Mouse (Mus musculus) olfactory bulb, adult 2 months (tissue): Measurements from ENCODE around the gene Cflar. TPM values are rescaled to one million over a fixed set of nuclear protein-coding genes. Genes with fewer than 3 reads are reported as not detected.
"Not testable (repeated sequence)": the region's sequence is repeated elsewhere in the genome, so short reads cannot be mapped to it uniquely, and the experiment has no call there.

ENCODE experiments used
- H3K27ac ChIP-seq: fragments of 200-500 bp; 2 replicates; pipeline ENCODE4 v1.5.1; 2012; ENCODE audit warnings: low read depth, low read length; ENCODE audit not compliant: insufficient read depth
- H3K4me1 ChIP-seq: fragments of 200-500 bp; 2 replicates; pipeline ENCODE4 v1.6.1; 2012; ENCODE audit warnings: low read length; ENCODE audit not compliant: control insufficient read depth, insufficient read depth
- H3K4me3 ChIP-seq: fragments of 200-500 bp; 2 replicates; pipeline ENCODE4 v1.5.1; 2012; ENCODE audit warnings: mild to moderate bottlenecking, low read depth, low read length, moderate library complexity; ENCODE audit not compliant: insufficient read depth
- CTCF ChIP-seq: fragments of 200-500 bp; IDR thresholded peaks from 2 replicates; pipeline ENCODE4 v1.5.1; 2012; ENCODE audit warnings: low read depth, mild to moderate bottlenecking, low read length, moderate library complexity; ENCODE audit not compliant: insufficient read depth
- POLR2A ChIP-seq: fragments of 200-500 bp; IDR thresholded peaks from 2 replicates; pipeline ENCODE4 v1.6.1; 2012; ENCODE audit warnings: mild to moderate bottlenecking, low read depth, low read length, moderate library complexity; ENCODE audit not compliant: insufficient read depth
- WGBS: fragments of 180-500 bp; shearing (Covaris S2); methylation state at CpG from one replicate; pipeline ENCODE4 v1.1.7; 2018; 5-methylcytosine and 5-hydroxymethylcytosine counted together
- polyA plus RNA-seq: library from polyadenylated mRNA; stranded (reverse); fragments of >200 nt; gene quantifications from 2 replicates; pipeline ENCODE4 v1.2.4, GENCODE M21; 2012; ENCODE audit warnings: low replicate concordance; ENCODE audit not compliant: missing spikeins, insufficient read depth, insufficient read length

Cflar gene
- polyA plus RNA-seq, 1 experiment: not detected

- TF ChIP-seq CTCF (no peak), POLR2A (no peak)
- 77% methylated on average over 6 of the region's 6 CpGs for WGBS
- no peak overlapping the region for H3K27ac ChIP-seq
- no peak overlapping the region for H3K4me3 ChIP-seq
- no peaks in the 10 kb centered on the region for H3K4me1 ChIP-seq
Observed at GRCm38 (mm10) chr1:58690006-58690744, 21.1 kb upstream of the Cflar start.

DNA sequence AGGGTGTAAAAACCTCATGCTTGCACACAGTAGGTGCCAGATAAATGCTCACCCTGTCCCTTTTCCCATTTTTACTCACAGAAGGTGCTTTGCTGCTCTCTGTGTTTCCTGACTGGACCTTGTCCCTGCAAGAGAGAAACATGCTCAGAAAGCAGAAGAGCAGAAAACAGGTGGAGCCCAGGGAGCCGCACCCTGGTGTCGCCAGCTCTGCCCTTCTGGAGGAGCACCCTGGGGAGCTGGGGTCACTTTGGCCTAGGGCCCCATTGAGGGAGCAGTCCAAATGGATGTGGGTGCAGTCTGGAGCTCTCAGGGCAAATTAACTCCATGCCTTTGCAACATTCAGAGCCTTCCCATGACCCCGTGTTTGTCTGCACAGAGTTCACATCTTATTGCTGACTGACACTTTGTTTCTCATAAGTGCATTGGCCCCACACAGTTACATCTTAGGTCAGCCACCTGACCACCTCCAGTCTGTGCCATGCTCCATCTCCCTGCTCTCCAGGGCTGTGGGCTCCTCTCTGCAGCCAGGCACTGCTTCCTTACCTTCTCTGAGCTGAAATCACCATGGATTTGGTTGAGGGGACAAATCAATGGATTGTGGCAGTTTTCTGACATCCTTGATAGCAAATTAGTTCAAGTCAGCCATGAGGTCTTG lies 20.3 kb upstream of the Cflar start:
- WGBS: 82% methylated on average over 2 of the region's 3 CpGs
- not testable (repeated sequence) for H3K4me3 ChIP-seq, H3K4me1 ChIP-seq, H3K27ac ChIP-seq

- not testable (repeated sequence) for H3K4me1 ChIP-seq, H3K4me3 ChIP-seq, H3K27ac ChIP-seq
- 92% methylated on average over 1 of the region's 1 CpGs for WGBS
Observed at GRCm38 (mm10) chr1:58691718-58692117, 19.6 kb upstream of the Cflar start.

DNA sequence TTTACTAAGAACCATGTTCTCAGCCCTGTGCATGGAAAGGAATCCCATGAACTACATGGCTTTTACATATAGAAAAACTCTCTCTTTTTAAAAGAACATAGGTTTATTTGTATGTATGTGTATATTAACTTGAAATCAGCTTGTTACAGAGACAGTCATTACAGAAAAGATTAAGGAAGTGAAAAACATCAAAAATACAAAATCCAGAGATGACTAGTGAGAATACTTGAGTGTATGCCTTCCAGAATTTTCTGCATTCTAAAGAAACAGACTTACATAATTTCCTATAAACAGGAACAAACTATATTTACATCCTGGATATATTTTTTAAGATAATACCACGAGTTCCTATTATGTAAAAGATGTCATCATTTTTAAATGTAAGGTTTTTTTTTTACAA lies 17.6 kb upstream of the Cflar start:
- 78% methylated on average over 1 of the region's 1 CpGs for WGBS
- no peaks in the 10 kb centered on the region for H3K4me1 ChIP-seq
- TF ChIP-seq POLR2A: no peak
- TF ChIP-seq CTCF: no peak
- H3K27ac ChIP-seq: no peak overlapping the region
- H3K4me3 ChIP-seq: no peak overlapping the region

- WGBS: 89% methylated on average over 4 of the region's 4 CpGs
- not testable (repeated sequence) for H3K4me1 ChIP-seq, H3K27ac ChIP-seq, H3K4me3 ChIP-seq
Observed at GRCm38 (mm10) chr1:58695810-58696209, 15.5 kb upstream of the Cflar start, which contains the start of gene Als2cr12. Gene Als2cr12, minus strand, starts transcription at chr1:58695989.

GRCm38 (mm10) chr1:58697607-58698006 lies 13.7 kb upstream of the Cflar start:
- not testable (repeated sequence) for H3K27ac ChIP-seq, H3K4me1 ChIP-seq, H3K4me3 ChIP-seq
- 49% methylated on average over 1 of the region's 1 CpGs for WGBS

DNA sequence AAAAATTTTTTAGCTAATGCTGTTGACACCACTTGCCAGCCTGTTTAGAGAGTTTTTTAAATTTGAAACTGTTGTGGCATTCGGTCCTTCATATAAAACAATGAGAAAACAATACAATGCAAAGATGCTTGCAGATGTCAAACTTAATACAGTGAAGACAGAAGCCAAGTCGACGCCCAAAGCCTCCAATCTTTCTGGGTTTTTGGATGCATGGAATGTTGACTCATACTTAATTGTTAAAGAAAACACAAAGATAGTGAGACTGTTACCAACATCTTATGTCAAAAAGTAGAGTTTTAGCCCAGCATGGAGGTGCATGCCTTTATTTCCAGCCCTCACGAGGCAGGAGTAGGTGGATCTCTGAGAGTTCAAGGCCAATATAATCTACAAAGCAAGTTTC lies 12.5 kb upstream of the Cflar start:
- Histone ChIP-seq H3K4me1 (no peaks in the 10 kb centered on the region), H3K4me3 (no peak overlapping the region), H3K27ac (no peak overlapping the region)
- 78% methylated on average over 4 of the region's 4 CpGs for WGBS
- TF ChIP-seq POLR2A: no peak
- no peak for TF ChIP-seq CTCF

DNA sequence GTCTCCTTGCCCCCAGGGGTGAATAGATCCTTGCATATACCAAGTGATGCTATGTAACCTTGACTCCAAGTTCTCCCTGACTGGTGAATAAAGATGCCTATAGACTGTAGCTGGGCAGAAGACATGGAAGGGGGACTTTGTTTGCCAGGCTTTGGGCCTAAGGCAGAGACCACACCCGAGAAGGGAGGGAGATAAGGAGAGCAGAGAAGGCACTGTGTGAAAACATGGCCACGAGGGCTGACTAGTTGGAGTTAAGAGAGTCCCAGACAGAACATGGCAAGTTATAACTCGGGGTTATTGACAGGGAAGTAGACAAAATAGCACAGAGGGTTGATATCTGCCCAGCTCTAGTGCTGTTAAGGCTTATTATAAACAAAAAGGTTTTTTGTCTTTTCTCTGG lies 11.3 kb upstream of the Cflar start:
- Histone ChIP-seq H3K4me1 (no peaks in the 10 kb centered on the region), H3K4me3 (no peak overlapping the region), H3K27ac (no peak overlapping the region)
- WGBS: 75% methylated on average over 3 of the region's 3 CpGs
- TF ChIP-seq POLR2A (no peak), CTCF (no peak)

DNA sequence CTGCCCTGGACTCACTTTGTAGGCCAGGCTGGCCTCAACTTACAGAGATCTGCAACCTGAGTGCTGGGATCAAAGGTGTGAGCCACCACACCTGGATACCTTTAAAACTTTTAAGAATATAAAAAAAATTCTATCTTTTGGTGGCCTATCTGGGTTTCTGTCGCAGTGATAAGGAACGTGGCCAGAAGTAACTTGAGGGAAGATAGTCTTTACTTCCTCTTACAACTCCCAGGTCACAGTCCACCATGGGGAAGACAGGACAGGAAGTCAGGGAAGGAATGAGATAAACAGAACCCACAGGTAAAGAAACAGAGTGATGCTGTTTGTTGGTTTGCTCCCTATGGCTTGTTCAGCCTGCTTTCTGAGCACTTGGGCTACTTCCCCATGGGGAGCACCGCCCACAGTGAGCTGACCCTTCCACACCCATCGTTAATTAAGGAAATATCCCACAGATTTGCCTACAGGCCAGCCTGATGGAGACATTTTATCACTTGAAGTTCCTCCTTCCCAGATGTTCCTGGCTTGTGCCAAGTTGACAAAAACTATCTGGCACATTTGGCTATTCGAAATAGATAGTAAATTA lies 10.6 kb upstream of the Cflar start:
- H3K27ac ChIP-seq, H3K4me1 ChIP-seq, H3K4me3 ChIP-seq: not testable (repeated sequence)
- 82% methylated on average over 5 of the region's 5 CpGs for WGBS

GRCm38 (mm10) chr1:58710043-58710442 lies 1.3 kb upstream of the Cflar start:
- 90% methylated on average over 1 of the region's 1 CpGs for WGBS

More at GRCm38 (mm10) chr1:58710043-58710442, 1.3 kb upstream of the Cflar start:
- not testable (repeated sequence) for H3K27ac ChIP-seq, H3K4me3 ChIP-seq, H3K4me1 ChIP-seq
